Mouse (Mus musculus) bone marrow macrophage, adult 2 months (primary cell): Measurements from ENCODE around the gene Zbtb7a. TPM values are rescaled to one million over a fixed set of nuclear protein-coding genes. Genes with fewer than 3 reads are reported as not detected.
A peak's percentile ranks its signal among the peaks of the same experiment; 100 is the strongest.

Source experiments
- H3K27ac ChIP-seq: 2 replicates; pipeline ENCODE4 v1.5.1; 2012; ENCODE audit warnings: low read depth, low read length; ENCODE audit not compliant: insufficient read depth
- H3K4me1 ChIP-seq: 2 replicates; pipeline ENCODE4 v1.6.1; 2012; ENCODE audit warnings: low read length; ENCODE audit not compliant: control insufficient read depth, insufficient read depth
- H3K4me3 ChIP-seq: 2 replicates; pipeline ENCODE4 v1.5.1; 2012; ENCODE audit warnings: mild to moderate bottlenecking, low read length, moderate library complexity; ENCODE audit not compliant: insufficient read depth
- CTCF ChIP-seq: IDR thresholded peaks from 2 replicates; pipeline ENCODE4 v1.5.1; 2012; ENCODE audit warnings: low read depth, mild to moderate bottlenecking, low read length, moderate library complexity
- POLR2A ChIP-seq: IDR thresholded peaks from 2 replicates; pipeline ENCODE4 v1.6.1; 2012; ENCODE audit warnings: mild to moderate bottlenecking, low read depth, low read length, borderline replicate concordance
- polyA plus RNA-seq: library from polyadenylated mRNA; stranded (reverse); fragments of >200 nt; gene quantifications from 2 replicates; pipeline ENCODE4 v1.2.4, GENCODE M21; 2012; ENCODE audit not compliant: missing spikeins, insufficient read depth, insufficient read length

Gene Zbtb7a
- polyA plus RNA-seq, 1 experiment: 54.9 TPM

DNA sequence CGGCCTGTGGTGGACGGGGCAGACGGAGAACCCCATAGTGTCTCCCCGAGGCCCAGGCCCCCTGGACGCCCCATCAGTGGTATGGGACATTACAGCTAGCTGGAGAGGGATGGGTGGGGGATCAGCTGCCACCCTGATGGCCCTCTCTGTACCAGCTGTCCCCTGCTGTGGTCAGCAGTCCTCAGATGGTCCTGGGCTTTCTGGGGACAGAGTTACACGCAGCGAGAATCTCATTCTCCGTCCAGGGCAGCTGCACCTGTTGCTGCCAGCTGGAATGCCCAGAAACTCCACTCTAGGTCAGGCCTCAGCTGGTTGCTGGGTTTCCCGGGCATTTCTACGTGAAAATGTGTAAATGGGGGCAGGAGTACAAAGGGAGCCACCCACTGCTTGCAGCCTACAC, 15.4 kb upstream of the Zbtb7a start:
- H3K27ac ChIP-seq: no peak overlapping the region
- H3K4me3 ChIP-seq: no peak overlapping the region
- no peak for TF ChIP-seq CTCF
- no peak for TF ChIP-seq POLR2A
- no peaks in the 10 kb centered on the region for H3K4me1 ChIP-seq

GRCm38 (mm10) chr10:81120650-81121049, 14.4 kb upstream of the Zbtb7a start:
- no peak overlapping the region for H3K4me3 ChIP-seq
- H3K4me1 ChIP-seq: no peaks in the 10 kb centered on the region
- TF ChIP-seq CTCF: no peak
- TF ChIP-seq POLR2A: no peak
- H3K27ac ChIP-seq: no peak overlapping the region

GRCm38 (mm10) chr10:81122889-81123288, 12.1 kb upstream of the Zbtb7a start:
- no peak overlapping the region for H3K27ac ChIP-seq
- H3K4me3 ChIP-seq: no peak overlapping the region
- peaks cover 5% of the 10 kb centered on the region; the same call in 1 of the 2 replicates for H3K4me1 ChIP-seq
- TF ChIP-seq POLR2A: no peak
- TF ChIP-seq CTCF: no peak

DNA sequence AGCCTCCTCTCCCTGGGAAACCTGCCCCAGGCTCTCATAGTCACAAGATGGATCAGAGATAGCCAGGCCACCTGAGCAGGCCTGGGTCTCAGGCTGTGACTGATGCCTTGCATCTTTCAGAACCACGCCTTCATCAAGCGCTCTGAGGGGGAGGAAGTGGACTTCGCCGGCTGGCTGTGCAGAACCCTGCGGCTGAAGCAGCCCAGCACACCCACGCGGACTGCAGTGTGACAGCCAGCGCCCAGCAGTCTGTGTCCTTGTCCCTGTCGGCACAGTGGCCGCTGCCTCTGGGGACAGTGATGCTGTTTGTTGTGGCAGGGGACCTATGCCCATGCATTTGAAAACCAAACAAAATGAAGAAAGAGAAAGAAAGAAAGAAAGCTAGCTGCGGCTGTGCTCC, 11.5 kb upstream of the Zbtb7a start:
- Histone ChIP-seq H3K27ac (no peak overlapping the region), H3K4me3 (no peak overlapping the region), H3K4me1 (peaks cover 11% of the 10 kb centered on the region; the same call in 1 of the 2 replicates)
- no peak for TF ChIP-seq POLR2A
- no peak for TF ChIP-seq CTCF

GRCm38 (mm10) chr10:81134181-81134587, 836 bp upstream of the Zbtb7a start:
- H3K4me3 ChIP-seq: peak overlapping the region; percentile 69
- H3K4me1 ChIP-seq: peaks cover 14% of the 10 kb centered on the region
- no peak for TF ChIP-seq CTCF
- no peak for TF ChIP-seq POLR2A
- H3K27ac ChIP-seq: peak overlapping the region; percentile 96

DNA sequence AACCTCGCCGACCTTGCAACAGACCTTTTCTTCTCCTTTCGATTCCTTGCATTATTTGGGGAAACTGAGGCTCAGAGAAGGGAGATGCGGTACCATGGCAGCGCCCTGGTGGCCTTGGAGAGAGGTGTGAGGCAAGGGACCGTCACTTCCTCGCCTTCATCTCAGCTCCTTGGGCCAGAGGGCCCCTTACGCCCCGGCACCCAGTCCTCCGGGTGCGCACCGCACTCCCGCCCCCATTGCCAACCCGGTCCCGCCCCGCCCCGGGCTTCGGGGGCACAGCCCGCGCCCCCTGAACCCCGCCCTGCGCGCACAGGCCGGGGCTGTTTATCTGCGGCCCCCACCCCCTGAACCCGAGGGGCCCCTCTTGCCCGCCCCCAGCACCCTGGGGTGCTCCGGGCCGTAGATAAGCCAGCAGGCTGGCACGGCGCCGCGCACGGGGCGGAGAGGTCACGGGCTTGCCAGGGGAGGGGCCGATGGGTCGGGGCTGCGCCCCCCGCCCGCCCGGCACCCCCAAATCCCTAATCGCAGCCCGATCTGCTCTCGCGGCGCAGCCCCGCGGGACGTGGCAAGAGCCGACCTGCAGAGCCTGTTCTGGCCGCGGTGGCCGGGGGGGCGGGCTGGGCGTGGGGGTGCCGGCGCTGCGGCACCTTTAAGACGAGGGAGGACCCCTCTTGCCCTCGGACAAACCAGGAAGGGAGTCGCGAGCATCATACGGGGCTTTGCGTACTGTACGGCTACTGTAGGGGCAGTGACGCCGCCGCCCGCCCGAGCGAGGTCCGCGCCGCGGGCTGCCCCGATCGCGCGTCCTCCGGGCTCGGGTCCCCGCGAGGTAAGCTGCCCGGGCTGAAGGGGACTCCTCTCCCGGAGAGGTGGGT, 1.0 kb downstream of the Zbtb7a start:
- Histone ChIP-seq H3K27ac (peak overlapping the region; percentile 96), H3K4me1 (peaks cover 24% of the 10 kb centered on the region), H3K4me3 (peak overlapping the region; percentile 69)
- TF ChIP-seq POLR2A: 0 out of 2 replicates have a peak, but pooled peaks have one; percentile 48
- TF ChIP-seq CTCF: no peak

DNA sequence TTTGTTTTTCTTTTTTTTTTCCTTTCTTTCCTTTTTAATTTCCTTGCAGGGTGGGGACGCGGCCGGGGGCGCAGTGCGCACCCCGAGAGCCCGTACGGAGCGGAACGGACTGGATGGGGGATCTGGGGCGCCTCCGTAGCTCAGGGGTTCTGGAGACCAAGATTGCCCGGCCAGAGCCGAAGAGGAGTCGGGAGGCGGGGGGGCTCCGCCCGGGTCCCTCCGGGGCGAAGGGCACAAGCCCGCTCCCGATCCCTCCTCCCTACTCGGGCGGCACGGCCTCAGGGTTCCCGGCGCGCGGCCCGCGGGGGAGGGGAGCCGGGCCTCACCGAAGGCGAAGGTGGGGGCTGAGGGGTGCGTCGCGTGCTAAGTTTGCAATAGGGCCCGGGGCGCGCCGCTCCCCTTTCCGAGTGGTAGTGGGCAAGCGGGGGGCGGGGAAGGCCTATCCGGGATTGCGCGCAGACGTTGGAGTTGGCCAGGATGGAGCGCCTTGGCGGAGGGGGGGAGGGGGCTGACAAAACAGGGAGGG, 1.7 kb downstream of the Zbtb7a start:
- Histone ChIP-seq H3K4me3 (peak overlapping the region; percentile 69), H3K27ac (peak overlapping the region; percentile 96), H3K4me1 (peaks cover 30% of the 10 kb centered on the region)
- TF ChIP-seq CTCF: no peak

GRCm38 (mm10) chr10:81137252-81138130, 2.5 kb downstream of the Zbtb7a start:
- Histone ChIP-seq H3K4me3 (peak overlapping the region; percentile 95), H3K27ac (peak overlapping the region; percentile 96), H3K4me1 (peaks cover 36% of the 10 kb centered on the region)
- TF ChIP-seq POLR2A (no peak), CTCF (no peak)

GRCm38 (mm10) chr10:81138131-81138782, 3.2 kb downstream of the Zbtb7a start:
- H3K4me3 ChIP-seq: peak overlapping the region; percentile 95
- H3K4me1 ChIP-seq: peaks cover 38% of the 10 kb centered on the region
- TF ChIP-seq POLR2A (no peak), CTCF (no peak)
- H3K27ac ChIP-seq: peak overlapping the region; percentile 89
